Mouse (Mus musculus) cortical plate, adult 2 months (tissue): ENCODE data around the gene Bcl11a. TPM values are rescaled to one million over a fixed set of nuclear protein-coding genes. Genes with fewer than 3 reads are reported as not detected.

Experiments
- H3K27ac ChIP-seq: fragments of 200-500 bp; 2 replicates; pipeline ENCODE4 v1.5.1; 2012; ENCODE audit warnings: low read length, control low read depth, inconsistent platforms; ENCODE audit not compliant: insufficient read depth
- H3K4me1 ChIP-seq: fragments of 200-500 bp; 2 replicates; pipeline ENCODE4 v1.6.1; 2011; ENCODE audit warnings: low read length; ENCODE audit not compliant: control insufficient read depth, insufficient read depth
- H3K4me3 ChIP-seq: fragments of 200-500 bp; 2 replicates; pipeline ENCODE4 v1.5.1; 2011; ENCODE audit warnings: mild to moderate bottlenecking, low read length, control low read depth; ENCODE audit not compliant: insufficient read depth
- CTCF ChIP-seq: fragments of 200-500 bp; IDR thresholded peaks from 2 replicates; pipeline ENCODE4 v1.5.1; 2011; ENCODE audit warnings: mild to moderate bottlenecking, control low read depth, low read length; ENCODE audit not compliant: insufficient read depth; ENCODE audit errors: extremely low read depth
- POLR2A ChIP-seq: fragments of 200-500 bp; IDR thresholded peaks from 2 replicates; pipeline ENCODE4 v1.6.1; 2011; ENCODE audit warnings: mild to moderate bottlenecking, low read length, control low read depth; ENCODE audit not compliant: insufficient read depth; ENCODE audit errors: extremely low read depth
- polyA plus RNA-seq: library from polyadenylated mRNA; depleted of rRNA; stranded (reverse); fragments of >200 nt; gene quantifications from 2 replicates; pipeline ENCODE4 v1.2.3, GENCODE M21; 2012

Gene Bcl11a
- polyA plus RNA-seq, 1 experiment: 62.8 TPM

- TF ChIP-seq POLR2A: no peak
- no peak for TF ChIP-seq CTCF
- no peak overlapping the region for H3K27ac ChIP-seq
- peaks cover 2% of the 10 kb centered on the region for H3K4me1 ChIP-seq
- H3K4me3 ChIP-seq: no peak overlapping the region
Observed at GRCm38 (mm10) chr11:24178823-24179476, 101.1 kb downstream of the Bcl11a start.

- TF ChIP-seq POLR2A: no peak
- no peak for TF ChIP-seq CTCF
Observed at GRCm38 (mm10) chr11:24180040-24180439, 102.2 kb downstream of the Bcl11a start.

GRCm38 (mm10) chr11:24183501-24183900 lies 105.6 kb downstream of the Bcl11a start:
- Histone ChIP-seq H3K4me1 (no peaks in the 10 kb centered on the region), H3K4me3 (no peak overlapping the region), H3K27ac (no peak overlapping the region)
- TF ChIP-seq POLR2A: no peak
- TF ChIP-seq CTCF: no peak

More at GRCm38 (mm10) chr11:24180040-24180439, 102.2 kb downstream of the Bcl11a start:
- Histone ChIP-seq H3K4me3 (no peak overlapping the region), H3K27ac (no peak overlapping the region), H3K4me1 (peaks cover 2% of the 10 kb centered on the region)

GRCm38 (mm10) chr11:24184932-24185331 lies 107.1 kb downstream of the Bcl11a start:
- no peak overlapping the region for H3K4me3 ChIP-seq
- TF ChIP-seq CTCF: no peak
- no peak for TF ChIP-seq POLR2A
- H3K27ac ChIP-seq: no peak overlapping the region
- H3K4me1 ChIP-seq: no peaks in the 10 kb centered on the region

- Histone ChIP-seq H3K4me1 (no peaks in the 10 kb centered on the region), H3K4me3 (no peak overlapping the region), H3K27ac (no peak overlapping the region)
- TF ChIP-seq POLR2A (no peak), CTCF (no peak)
Observed at GRCm38 (mm10) chr11:24190411-24190810, 112.6 kb downstream of the Bcl11a start.

GRCm38 (mm10) chr11:24196460-24197190 lies 118.8 kb downstream of the Bcl11a start:
- Histone ChIP-seq H3K27ac (no peak overlapping the region), H3K4me1 (no peaks in the 10 kb centered on the region), H3K4me3 (no peak overlapping the region)
- no peak for TF ChIP-seq CTCF
- no peak for TF ChIP-seq POLR2A

- no peak for TF ChIP-seq POLR2A
- Histone ChIP-seq H3K4me1 (no peaks in the 10 kb centered on the region), H3K4me3 (no peak overlapping the region), H3K27ac (no peak overlapping the region)
Observed at GRCm38 (mm10) chr11:24197424-24197823, 119.6 kb downstream of the Bcl11a start.

- TF ChIP-seq POLR2A: no peak
- TF ChIP-seq CTCF: no peak
Observed at GRCm38 (mm10) chr11:24199560-24199959, 121.7 kb downstream of the Bcl11a start.

GRCm38 (mm10) chr11:24200310-24200709 lies 122.5 kb downstream of the Bcl11a start:
- no peak overlapping the region for H3K27ac ChIP-seq
- H3K4me1 ChIP-seq: no peaks in the 10 kb centered on the region
- no peak for TF ChIP-seq CTCF
- TF ChIP-seq POLR2A: no peak
- no peak overlapping the region for H3K4me3 ChIP-seq

More at GRCm38 (mm10) chr11:24199560-24199959, 121.7 kb downstream of the Bcl11a start:
- no peaks in the 10 kb centered on the region for H3K4me1 ChIP-seq
- H3K4me3 ChIP-seq: no peak overlapping the region
- H3K27ac ChIP-seq: no peak overlapping the region

- TF ChIP-seq POLR2A (no peak), CTCF (no peak)
- Histone ChIP-seq H3K4me1 (no peaks in the 10 kb centered on the region), H3K27ac (no peak overlapping the region), H3K4me3 (no peak overlapping the region)
Observed at GRCm38 (mm10) chr11:24201223-24201622, 123.4 kb downstream of the Bcl11a start.
